Mouse (Mus musculus) cortical plate, adult 2 months (tissue): ENCODE measurements around the gene Tec. TPM values are rescaled to one million over a fixed set of nuclear protein-coding genes. Genes with fewer than 3 reads are reported as not detected.

Experiments used
- H3K27ac ChIP-seq: fragments of 200-500 bp; 2 replicates; pipeline ENCODE4 v1.5.1; 2012; ENCODE audit warnings: low read length, control low read depth, inconsistent platforms; ENCODE audit not compliant: insufficient read depth
- H3K4me1 ChIP-seq: fragments of 200-500 bp; 2 replicates; pipeline ENCODE4 v1.6.1; 2011; ENCODE audit warnings: low read length; ENCODE audit not compliant: control insufficient read depth, insufficient read depth
- H3K4me3 ChIP-seq: fragments of 200-500 bp; 2 replicates; pipeline ENCODE4 v1.5.1; 2011; ENCODE audit warnings: mild to moderate bottlenecking, low read length, control low read depth; ENCODE audit not compliant: insufficient read depth
- CTCF ChIP-seq: fragments of 200-500 bp; IDR thresholded peaks from 2 replicates; pipeline ENCODE4 v1.5.1; 2011; ENCODE audit warnings: mild to moderate bottlenecking, control low read depth, low read length; ENCODE audit not compliant: insufficient read depth; ENCODE audit errors: extremely low read depth
- POLR2A ChIP-seq: fragments of 200-500 bp; IDR thresholded peaks from 2 replicates; pipeline ENCODE4 v1.6.1; 2011; ENCODE audit warnings: mild to moderate bottlenecking, low read length, control low read depth; ENCODE audit not compliant: insufficient read depth; ENCODE audit errors: extremely low read depth
- polyA plus RNA-seq: library from polyadenylated mRNA; depleted of rRNA; stranded (reverse); fragments of >200 nt; gene quantifications from 2 replicates; pipeline ENCODE4 v1.2.3, GENCODE M21; 2012; rRNA removed

Tec gene
- polyA plus RNA-seq, result 2.0 TPM in 2 replicates

DNA sequence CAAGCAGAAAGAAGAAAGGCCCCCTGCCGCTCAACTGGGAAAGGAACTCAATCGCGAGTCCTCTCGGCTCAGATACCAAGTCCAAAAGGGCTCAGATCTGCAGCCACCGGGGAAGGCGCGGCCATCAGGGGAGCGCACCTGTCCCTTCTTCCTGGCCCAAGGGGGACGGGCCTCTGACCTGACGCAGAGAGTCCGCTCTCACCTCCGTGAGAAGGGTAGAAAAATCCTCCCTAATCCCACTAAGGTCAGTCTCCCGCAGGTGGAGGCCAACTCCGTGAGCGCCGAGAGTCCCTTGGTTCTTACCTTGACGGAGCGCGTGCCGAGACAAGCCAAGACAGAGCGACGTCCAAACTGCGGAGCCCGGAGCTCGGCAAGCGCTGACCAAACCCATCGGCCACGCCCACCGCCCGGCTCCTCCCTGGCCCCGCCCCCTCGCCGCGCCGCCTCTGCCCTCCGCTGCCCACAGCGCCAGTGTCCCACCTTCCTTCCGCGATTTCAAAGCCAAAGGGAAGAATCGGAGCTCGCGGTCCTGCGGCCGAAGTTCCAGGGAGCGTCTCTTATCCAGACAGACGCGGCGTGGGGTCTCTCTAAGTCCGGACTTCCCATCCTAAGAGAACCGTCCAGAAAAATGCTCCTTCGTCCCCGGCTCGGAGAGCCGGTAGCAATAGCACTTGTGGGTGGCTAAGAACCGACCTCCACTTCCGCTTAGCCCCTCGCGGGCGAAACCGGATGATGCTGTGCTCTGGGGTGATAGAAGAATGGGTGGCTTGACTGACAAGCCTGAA is at the start of gene Tec:
Gene Tec (minus strand): TSS at position 393 of the 785 bp plus-strand sequence.
- Histone ChIP-seq H3K27ac (no peak within 1 kb of the TSS), H3K4me3 (peak within 1 kb of the TSS; percentile 58), H3K4me1 (no peaks in the 10 kb centered on the region)
- TF ChIP-seq POLR2A (peak; percentile 51; the same call in 1 of the 2 replicates), CTCF (no peak)

DNA sequence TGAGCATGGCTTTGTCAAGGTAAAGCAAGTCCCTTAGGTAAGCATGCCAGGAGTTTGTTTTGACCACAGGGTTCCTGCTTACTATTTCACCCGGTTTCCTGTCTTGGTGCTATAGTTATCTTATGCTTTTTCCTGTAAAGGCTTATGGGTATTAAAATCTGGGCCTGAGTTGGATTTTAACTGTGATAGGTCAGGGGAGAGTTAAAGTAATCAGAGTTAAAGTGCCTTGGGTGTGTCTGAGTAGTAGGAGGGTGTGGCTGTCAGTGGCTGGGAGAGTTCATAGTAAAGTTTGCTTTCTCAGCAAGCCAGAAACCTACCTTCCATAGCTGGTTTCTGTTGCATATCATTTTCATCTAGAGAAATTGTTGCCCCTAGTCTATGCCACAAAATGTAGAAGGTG is 48.6 kb upstream of the Tec start:
- TF ChIP-seq POLR2A (no peak), CTCF (no peak)
- Histone ChIP-seq H3K4me3 (no peak overlapping the region), H3K27ac (no peak overlapping the region), H3K4me1 (peaks cover 8% of the 10 kb centered on the region)

DNA sequence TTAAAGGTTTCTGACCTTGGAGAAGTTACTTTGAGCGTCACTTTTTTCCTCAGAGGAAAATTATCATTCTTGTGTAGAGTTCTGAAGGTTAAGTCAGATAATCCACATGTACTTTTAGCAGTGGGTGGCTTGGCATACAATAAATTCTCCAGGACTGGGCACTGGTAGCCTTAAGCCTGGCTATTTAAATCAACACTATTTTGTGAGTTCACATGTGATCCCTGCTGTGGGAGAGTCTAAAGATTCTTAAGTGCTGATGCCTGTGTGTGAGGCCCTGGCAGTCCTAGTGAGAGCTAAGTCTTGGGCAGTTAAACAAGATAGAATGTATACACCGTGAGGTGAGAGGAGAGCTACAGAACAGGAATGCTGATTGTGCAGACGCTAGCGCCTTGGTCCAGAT is 47.8 kb upstream of the Tec start:
- Histone ChIP-seq H3K4me3 (peak overlapping the region; percentile 5; the same call in 1 of the 2 replicates), H3K4me1 (peaks cover 8% of the 10 kb centered on the region), H3K27ac (no peak overlapping the region)
- TF ChIP-seq CTCF, result no peak
- no peak for TF ChIP-seq POLR2A

DNA sequence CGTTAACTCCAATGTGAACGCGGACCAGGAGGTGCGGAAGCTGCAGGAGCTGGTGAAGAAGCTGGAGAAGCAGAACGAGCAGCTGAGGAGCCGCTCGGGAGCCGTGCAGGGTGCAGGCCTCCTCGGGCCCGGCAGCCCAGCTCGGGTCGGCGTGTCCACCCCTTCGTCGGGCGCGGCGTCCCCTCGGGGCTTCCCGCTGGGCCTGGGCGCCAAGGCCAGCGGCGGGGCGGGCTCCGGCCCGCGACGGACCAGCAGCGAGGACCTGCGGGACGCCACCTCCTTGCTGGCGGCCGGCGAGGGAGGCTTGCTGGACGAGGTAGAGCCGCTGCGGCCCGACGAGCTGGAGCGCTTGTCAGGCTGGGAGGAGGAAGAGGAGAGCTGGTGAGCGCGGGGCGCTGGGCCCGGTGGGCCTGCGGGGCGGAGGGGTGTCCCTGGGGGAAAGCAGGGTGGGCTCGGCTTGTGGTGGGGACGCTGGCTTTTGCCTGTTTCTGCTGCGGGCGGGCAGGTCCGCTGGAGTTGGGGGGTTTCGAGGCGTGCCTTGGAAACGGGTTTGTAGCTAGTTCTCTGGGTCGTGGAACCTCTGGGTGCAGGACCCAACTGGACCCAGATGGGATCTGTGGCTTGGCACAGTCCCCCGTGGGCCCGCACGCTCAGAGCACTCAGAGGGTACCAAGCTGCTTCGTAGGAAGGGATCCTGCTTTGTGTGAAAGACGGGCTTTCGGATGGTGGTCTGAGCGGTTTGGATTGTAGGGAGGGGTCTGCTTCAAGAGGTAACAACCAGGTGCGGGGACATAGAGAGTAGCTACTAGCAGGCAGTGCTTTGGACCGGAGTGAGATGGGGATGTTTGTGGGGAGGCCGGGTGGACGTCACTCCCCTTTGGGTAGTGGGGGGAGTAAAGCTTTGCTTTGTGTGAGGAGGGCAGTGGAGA is 46.6 kb upstream of the Tec start:
- TF ChIP-seq CTCF (no peak), POLR2A (no peak)
- Histone ChIP-seq H3K4me1 (peaks cover 8% of the 10 kb centered on the region), H3K4me3 (peak overlapping the region; percentile 82), H3K27ac (peak overlapping the region; percentile 100)

DNA sequence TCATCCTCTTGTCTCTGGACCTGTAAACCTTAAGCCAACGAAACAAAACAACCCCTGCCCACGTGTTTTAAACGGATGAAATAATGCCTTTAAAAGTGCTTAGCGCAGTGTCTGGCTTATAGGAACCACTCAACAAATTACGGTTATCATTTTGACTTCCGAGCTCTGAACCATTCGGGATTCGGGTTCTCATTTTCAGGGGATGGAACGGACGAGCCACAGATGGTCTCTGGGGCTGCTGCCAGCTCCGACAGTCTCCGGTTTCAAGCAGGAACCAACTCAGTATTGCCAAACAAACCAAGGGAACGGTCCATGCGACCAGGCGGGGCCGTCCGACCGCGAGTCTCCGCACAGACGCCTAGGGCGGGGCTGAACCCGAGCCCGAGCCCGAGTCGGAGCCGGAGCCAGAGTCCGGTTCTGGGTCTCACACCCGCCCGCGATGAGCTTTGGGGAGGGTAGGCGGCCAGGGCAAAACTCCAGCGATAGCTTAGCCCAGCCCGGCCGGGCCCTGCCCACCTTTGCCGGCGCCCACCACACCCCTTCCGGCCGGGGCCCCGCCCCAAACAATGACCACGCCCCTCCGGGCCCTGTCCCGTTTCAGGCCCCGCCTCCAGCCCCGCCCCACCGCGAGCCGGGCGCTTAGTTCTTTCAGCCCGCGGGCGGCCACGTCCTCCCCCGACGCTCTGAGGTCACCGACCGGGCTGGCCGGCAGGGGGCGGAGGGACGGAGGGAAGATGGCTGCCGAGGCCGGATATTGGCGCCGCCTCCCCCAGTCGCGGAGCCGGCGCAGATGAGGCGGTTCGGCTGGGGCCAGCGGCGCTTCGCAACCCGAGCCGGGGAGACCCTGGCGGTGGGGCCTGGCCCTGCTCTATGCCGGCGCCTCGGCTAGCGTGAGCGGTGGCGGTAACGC is 45.6 kb upstream of the Tec start, which contains the start of gene Slain2:
Gene Slain2 (plus strand): TSS at position 657 of the 910 bp plus-strand sequence.
- TF ChIP-seq CTCF (no peak), POLR2A (peak; percentile 11; the same call in 1 of the 2 replicates)
- peaks cover 8% of the 10 kb centered on the region for H3K4me1 ChIP-seq
- peak within 1 kb of the TSS; percentile 82 for H3K4me3 ChIP-seq
- peak within 1 kb of the TSS; percentile 100 for H3K27ac ChIP-seq

DNA sequence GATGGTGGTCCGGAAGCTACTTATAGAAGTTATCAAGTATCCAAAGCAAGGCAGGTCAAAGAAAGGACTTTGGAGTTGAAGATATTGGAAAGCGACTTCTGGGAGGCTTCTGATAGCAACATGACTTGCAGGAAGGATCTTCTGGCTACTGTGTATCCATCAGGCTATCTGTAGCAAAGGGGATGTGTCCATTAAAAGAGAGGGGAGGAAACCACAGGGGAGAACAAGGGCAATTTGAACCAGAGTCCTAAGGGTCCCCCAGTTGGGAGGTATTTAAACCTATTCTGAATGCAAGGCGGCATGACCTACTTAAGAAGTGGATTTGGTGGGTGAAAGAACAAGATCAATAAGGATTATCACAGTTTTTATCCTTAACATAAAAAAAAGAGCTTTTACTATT is 43.0 kb upstream of the Tec start:
- H3K4me1 ChIP-seq, result peaks cover 4% of the 10 kb centered on the region
- H3K27ac ChIP-seq, result no peak overlapping the region
- no peak for TF ChIP-seq CTCF
- TF ChIP-seq POLR2A, result no peak
- no peak overlapping the region for H3K4me3 ChIP-seq

DNA sequence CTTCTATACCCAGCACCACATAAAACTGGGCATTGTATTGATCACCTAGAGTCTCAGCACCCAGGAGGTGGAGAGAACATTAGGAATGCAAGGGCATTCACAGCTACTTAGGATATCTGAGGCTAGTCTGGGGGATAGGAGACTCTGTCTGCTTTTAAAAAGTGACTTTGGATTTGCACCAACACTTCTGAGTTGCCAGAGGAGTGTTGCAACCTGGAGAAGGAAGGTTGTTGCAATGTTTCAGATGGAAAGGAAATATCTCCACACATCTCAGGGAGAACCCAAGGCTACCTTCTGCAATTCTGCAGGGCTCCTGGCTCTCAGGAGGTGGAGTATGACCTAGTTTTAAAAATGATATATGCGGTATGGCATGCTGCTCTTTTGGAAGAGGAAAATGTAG is 42.1 kb upstream of the Tec start:
- no peaks in the 10 kb centered on the region for H3K4me1 ChIP-seq
- H3K27ac ChIP-seq, result no peak overlapping the region
- no peak for TF ChIP-seq CTCF
- TF ChIP-seq POLR2A, result no peak
- no peak overlapping the region for H3K4me3 ChIP-seq

DNA sequence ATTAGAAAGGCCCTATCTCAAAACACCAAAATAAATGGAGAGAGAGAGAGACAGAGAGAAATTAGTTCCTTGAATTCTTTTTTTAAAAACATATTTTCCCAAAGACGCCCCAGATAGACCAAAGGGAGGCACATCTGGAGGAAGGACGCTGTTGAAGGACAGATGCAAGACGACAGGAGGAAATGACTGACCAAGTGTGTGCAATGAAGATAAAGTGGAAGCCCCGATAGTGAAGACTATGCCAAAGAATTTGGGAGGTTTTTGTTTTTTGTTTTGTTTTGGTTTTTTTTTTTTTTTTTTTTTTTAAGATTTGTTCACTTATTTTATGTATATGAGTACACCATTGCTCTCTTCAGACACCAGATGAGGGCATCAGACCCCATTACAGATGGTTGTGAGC is 41.1 kb upstream of the Tec start:
- Histone ChIP-seq H3K4me1 (no peaks in the 10 kb centered on the region), H3K4me3 (no peak overlapping the region), H3K27ac (no peak overlapping the region)
- TF ChIP-seq POLR2A (no peak), CTCF (no peak)
